Mouse (Mus musculus): ENCODE results near the gene Nat8f1.
"Not testable (repeated sequence)": the region's sequence is repeated elsewhere in the genome, so short reads cannot be mapped to it uniquely, and the experiment has no call there.

Gene Nat8f1

DNA sequence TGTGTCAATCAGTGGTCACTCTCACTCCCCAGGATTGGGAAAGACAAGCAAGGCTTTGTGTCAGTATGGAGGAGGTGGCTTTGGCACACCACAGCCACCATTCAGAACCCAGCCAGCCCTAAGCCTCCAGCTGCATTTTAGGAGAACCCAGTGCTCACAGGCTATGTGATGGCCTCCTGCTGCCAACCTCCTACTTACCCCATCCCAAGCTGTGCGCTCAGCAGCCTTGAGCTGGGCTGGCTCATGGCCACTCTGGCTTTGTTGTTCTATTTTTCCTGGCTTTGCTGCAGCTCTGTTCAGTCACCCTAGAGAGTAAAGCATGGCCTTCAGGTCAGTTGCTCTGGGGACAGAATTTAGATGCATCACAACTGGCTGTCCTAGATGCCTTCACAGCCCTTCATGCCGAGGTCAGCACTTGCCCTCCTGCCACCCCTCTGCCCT is 8.6 kb downstream of the Nat8f1 start:
- peak; percentile 90 for DNase-seq (ENCODE audit: low read depth, low spot score)

DNA sequence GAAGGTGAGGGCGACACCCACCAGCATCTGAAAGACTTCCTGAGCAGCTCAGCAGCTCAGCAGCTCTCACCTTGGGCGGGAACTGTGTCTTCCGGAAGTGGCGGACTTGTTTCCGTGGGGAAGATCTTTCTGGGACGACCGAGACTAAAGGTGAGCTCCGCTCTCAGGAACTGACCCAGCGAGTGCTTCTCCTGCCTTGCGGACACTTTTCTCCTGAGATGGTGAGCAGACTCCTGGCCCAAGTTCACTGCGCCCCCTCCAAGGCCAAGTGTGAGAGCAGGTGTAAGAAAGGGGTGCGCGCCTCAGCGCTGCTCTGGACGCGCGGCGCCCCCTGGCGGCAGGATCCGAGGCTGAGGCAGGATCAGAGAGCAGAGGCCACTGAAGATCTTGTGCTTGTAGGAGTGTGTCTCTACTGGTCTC is 10.8 kb downstream of the Nat8f1 start, which contains the start of gene Nat8f4:
TSS of gene Nat8f4 (minus strand) at position 243 of the 420 bp plus-strand sequence.
- DNase-seq (ENCODE audit: low read depth, low spot score): peak; percentile 59

DNA sequence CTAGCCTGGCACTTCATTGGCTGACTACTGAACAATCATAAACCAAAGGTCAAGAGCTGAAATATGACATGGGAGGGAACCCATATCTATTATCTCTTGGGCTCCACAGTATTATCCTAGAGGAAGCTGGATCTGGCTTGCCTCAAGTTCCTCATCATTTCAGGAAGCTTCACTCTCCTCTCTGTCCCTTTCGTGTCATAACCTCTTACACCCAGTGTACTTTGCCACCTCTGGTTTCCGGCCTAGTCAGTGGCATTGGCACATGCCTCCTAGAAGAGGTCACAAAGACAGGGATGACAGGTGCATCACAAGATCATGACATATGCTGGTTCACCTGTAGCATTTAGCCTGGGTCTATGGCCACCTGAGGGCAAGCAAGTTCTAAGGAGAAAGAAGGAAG is 13.2 kb downstream of the Nat8f1 start:
- no peak for DNase-seq (ENCODE audit: low read depth, low spot score)

DNA sequence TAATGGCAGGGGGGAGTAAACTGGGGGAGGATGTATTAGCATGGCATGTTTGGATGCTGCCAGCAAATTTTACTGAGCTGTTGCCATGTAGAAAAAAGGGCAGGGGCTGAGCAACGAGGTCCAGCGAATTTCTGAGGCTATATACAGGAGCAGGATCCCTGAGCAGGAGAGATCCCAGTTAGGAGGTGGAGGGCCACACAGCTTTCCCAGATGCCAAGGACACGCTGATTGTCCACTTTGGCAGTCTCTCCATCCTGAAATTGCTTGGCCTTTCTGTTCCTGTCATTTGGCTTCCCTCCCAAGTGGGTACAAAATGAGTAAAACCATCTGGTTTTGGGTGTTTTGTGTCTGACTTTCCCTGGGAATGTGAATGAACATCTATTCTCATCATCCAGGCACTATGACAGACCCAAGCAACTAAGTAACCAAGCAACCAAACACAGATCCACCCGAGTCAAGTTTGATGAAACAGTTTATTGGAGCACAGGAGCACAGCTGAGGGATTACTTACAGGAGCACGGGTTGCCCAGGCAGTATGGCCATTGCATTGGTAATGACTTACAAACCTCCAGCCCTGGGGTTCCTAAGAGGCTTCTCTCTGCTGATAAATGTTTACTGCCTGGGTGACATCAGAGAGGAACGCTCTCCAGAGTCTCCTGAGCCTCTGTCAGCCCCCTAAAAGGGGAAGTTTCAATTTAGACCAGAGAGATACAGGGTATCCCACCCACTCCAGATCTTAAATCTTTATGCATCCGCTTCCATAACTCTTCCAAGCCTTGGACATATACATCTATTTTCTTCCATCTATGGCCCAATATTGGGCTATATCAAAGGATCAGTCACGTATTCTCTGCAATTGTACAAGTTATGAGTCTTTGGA is 16.7 kb downstream of the Nat8f1 start:
- peak; percentile 19 for DNase-seq (ENCODE audit: low read depth, low spot score)

DNA sequence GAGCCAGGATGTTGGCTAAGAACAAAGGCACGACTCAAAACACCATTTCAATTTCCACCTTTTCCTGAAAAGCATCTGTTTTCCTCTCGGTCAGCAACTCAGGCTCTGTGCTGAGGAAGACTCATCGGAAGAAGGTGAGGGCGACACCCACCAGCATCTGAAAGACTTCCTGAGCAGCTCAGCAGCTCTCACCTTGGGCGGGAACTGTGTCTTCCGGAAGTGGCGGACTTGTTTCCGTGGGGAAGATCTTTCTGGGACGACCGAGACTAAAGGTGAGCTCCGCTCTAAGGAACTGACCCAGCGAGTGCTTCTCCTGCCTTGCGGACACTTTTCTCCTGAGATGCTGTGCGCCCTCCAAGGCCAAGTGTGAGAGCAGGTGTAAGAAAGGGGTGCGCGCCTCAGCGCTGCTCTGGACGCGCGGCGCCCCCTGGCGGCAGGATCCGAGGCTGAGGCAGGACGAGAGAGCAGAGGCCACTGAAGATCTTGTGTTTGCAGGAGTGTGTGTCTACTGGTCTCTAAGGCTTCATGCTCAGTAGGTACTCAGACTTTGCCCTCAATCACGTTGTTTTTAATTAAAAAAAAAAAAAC is 20.3 kb downstream of the Nat8f1 start:
- DNase-seq (ENCODE audit: low read depth, low spot score): peak; percentile 13

DNA sequence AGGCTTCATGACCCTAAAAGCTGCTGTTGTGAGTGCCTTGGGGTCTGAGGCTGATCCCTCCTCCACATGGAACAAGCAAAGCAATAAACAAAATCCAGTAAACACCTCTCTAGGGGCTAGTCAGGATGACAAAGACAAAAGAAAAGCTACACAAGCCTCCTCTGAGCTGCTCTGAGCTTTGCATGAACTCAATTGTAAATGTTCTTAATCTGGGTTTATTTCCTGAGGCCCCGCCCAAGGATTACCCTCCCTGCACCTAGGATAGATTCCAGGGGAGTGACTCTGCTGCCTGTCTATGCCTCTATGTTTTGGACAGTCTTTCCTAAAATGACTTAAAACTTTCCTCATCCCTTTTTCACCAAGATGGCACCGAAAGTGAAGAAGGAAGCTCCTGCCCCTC is 26.5 kb downstream of the Nat8f1 start:
- DNase-seq (ENCODE audit: low read depth, low spot score): no peak

DNA sequence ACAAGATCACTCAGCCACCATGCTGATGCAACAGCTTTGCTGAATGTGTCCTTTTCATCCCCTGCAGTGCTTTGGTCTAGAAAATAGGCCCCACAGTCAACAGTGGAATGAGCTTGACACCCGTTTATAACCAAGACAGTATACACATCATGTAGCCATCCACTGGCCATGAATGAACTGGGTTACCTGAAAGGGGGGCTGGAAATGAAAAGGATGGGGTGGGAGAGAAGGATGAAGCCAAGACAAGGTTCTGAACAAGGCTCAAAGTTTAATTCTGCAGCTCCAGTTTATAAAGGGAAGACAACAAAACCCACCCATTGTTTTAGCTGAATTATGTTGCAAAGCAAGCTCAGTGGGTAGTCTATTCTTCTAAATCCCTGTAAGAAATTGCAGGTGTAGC is 31.2 kb downstream of the Nat8f1 start:
- no peak for DNase-seq (ENCODE audit: low read depth, low spot score)

DNA sequence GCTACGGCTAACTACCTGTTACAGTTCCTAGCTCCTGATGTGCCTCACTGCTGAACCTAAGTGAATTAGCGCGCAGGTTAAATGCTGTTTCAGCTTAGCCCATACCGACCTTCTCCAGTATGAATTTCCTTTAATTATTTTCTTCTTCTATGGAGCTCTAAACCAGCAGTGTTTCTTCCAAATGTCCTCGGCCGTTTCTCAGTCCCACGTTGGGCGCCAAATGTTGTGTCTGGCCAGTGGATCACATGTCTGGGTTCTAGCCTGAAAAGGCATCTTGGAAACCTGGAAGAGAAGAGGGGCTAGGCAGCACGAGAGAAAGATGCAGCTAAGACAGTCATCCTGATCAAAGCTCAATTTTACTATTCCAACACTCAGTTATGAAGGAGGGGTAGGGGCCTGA is 32.2 kb downstream of the Nat8f1 start:
- not testable (repeated sequence) for DNase-seq (ENCODE audit: low read depth, low spot score)

DNA sequence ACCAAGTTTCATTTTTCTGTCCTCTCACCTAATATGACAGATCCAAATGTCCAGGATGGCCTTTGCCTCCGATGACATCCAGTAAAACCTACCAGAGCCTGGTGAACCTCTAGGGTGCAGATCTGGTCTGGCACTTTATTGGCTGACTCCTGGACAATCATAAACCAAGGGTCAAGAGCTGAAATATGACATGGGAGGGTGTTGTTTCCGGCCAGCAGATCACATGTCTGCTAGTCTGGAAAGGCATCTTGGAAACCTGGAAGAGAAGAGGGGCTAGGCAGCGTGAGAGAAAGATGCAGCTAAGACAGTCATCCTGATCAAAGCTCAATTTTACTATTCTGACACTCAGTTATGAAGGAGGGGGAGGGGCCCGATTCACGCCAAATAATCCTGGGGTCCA is 46.5 kb downstream of the Nat8f1 start, which contains the start of gene Nat8f2:
TSS of gene Nat8f2 (minus strand) at position 153 of the 400 bp plus-strand sequence.
- not testable (repeated sequence) for DNase-seq (ENCODE audit: low read depth, low spot score)

DNA sequence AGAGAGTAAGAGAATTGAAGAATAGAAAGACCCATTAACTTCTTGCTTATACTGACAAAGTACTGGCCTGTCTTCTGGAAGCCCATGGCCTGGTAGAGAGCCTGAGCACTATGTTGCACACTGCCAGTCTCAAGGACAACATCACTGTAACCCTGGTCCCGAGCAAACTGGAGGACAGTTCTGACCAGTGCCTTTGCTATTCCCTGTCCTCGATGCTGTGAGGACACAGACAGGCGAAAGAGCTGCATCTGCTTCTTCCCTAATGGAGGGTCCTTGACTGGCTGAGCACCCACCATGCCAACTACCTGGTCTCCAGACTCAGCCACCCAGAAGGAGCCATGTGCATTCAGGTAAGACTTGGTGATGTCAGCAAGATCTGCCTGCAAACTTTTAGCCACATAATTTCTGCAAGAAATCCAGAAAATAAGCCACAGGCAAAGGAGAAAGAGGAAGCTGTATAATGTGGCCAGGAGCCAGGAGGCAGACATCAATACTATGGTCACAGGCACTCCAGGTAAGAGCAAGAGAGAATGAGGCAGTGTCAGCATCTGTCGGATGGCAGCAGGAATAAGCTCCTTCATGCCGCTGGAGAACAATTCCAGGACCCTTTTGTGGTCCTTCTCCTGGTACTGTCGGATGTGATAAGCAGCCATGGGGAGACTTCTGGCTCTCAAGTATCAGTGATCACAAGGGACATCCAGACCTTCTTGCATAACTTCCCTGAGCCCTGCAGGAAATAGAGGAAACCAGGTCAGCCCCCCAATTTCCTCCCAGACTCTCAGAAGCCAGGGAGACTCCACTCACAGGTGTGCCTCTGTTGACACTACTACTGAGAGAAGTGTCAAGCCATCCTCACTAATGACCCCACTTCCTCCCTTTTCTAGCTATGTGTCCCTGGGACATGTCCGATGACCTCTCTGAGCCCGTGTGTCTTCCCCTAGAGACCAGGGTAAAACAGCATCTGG is 47.5 kb downstream of the Nat8f1 start:
- DNase-seq (ENCODE audit: low read depth, low spot score): no peak

DNA sequence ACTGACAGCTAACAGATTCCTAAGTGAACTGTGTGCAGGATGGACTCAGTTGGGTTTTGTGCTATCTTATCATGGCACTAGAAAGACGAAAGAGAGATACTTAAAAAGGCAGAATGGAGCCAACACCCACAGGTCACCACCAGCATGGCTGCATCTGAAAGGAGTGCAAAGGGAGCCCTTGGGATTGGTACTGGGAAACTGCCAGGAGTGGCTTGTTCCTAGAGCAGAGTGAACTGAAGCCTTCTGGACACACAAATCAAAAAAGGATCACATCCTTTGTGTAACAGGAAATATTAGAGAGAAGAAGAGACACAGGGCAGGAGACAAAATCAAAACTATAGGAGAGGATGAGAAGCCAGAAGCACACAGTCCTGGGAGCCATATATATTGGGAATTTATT is 48.5 kb downstream of the Nat8f1 start:
- not testable (repeated sequence) for DNase-seq (ENCODE audit: low read depth, low spot score)

DNA sequence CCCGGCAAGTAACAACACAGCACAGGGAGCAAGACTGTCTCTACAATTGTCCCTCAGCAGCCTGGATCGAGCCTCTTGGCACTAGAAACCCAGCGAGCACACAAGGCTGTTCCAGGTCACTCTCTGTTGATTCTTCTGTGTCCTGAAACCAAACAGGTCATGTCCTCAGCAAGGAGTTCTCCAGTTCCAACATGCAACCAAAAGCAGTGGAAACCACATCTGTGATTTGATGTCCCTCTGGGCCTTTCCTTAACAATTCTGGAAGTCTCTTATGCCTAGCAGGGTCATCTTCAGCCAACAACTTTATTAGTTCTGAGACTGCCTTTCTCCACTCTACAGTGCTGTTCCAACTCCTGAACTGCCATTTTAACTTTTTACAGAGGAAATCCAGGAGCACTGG is 49.3 kb downstream of the Nat8f1 start:
- not testable (repeated sequence) for DNase-seq (ENCODE audit: low read depth, low spot score)

DNA sequence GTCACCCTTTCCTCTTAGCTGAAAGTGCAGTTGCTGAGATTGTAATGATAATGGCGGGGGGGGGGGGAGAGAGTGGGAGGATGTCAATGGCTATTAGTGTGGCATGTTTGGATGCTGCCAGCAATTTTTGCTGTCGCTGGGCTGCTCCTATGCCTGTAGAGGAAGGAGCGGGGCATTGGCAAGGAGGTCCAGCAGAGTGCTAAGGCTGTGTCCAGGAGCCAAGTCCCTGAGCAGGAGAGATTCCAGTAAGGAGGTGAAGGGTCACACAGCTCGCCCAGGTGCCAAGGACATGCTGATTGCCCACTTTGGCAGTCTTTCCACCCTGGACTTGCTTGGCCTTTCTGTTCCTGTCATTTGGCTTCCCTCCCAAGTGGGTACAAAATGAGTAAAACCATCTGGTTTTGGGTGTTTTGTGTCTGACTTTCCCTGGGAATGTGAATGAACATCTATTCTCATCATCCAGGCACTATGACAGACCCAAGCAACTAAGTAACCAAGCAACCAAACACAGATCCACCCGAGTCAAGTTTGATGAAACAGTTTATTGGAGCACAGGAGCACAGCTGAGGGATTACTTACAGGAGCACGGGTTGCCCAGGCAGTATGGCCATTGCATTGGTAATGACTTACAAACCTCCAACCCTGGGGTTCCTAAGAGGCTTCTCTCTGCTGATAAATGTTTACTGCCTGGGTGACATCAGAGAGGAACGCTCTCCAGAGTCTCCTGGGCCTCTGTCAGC is 50.4 kb downstream of the Nat8f1 start:
- DNase-seq (ENCODE audit: low read depth, low spot score): not testable (repeated sequence)

DNA sequence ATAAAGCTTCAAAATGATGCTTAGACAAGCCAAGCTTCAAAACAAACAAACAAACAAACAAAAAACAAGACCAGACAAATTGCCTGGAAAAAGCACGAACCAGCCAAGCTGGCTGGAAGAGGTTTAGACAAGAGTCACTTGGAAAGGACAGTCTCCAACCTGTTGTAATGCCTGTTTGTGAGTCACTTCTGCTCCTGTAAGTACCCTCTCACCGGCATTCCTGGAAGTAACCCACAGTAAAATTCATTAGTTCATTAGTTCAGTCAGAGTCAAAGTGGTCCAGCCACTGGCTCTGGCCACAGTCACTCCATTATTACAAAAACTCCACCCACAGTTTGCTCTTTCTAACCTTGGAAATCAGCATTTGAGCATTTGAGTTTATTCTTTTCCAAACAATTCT is 51.6 kb downstream of the Nat8f1 start:
- no peak for DNase-seq (ENCODE audit: low read depth, low spot score)

DNA sequence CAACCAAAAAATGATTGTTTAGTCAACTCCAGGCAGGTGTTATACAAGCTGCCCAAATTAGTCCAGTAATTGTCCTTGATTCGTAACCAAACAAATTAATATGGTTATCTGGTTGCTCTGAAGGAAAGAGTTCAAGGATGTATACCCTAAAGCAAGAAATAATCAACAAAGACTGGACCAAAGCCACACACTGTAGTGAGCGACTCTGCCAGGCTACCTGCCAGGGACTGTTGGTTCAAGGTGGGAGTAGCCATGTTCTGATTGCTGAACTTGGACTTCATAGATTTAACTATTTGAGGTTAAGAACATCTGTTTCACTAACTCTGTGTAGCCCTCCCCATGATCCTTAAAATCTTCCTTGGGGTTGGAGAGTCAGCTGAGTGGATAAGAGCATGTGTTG is 52.4 kb downstream of the Nat8f1 start:
- DNase-seq (ENCODE audit: low read depth, low spot score): no peak

DNA sequence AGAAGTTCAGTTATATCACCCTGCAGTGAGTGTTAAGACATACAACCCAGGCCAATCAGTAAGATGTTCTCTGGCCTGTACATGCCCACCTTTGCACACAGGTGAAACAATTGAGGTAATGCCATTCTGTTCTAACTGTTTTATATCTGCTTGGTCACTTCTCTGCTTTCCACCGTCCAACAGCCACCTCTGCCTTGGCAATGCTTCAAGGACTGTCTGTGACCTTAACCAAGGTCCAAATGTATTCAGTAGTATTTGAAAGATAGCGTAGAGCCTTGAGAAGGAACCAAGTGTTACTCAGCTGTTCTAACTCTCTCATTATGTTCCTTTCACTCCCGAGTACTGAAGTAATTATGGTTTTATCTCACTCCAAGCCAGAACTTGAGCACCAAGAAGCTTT is 52.9 kb downstream of the Nat8f1 start:
- no peak for DNase-seq (ENCODE audit: low read depth, low spot score)

DNA sequence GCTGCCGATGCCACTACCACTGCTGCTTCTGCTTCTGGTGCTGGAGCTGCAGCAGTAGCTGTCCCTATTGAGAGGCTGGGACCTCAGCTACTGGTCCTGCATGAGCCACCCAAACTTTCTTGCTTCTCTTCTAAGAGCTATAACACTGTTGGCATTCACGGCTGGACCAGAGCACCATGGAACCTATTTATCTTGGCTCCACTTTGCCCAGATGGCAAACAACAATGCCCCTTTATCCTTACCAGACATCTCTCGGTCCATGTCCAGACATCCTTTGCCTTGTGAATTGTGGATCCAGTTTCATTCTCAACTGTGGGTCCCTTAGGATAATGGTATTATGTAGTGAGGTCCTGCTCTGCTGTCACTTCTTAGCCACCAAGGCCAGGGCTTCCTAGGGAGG is 54.2 kb downstream of the Nat8f1 start:
- peak; percentile 69 for DNase-seq (ENCODE audit: low read depth, low spot score)

Measured in brain, adult 2 months (tissue).